Mouse (Mus musculus): ENCODE results near the gene Pla2g2d.

Pla2g2d gene

GRCm38 (mm10) chr4:138819101-138819500 lies 43.6 kb downstream of the Pla2g2d start:
- in situ Hi-C loops (cut with MboI; ENCODE audit: unreplicated experiment in 2 of 2), result loop anchor here in 1 of 2 experiments (25.0 kb wide), 1 partner anchor 1532 kb away; the partner anchor contains the start of gene Wnt4

- in situ Hi-C loops (cut with MboI; ENCODE audit: unreplicated experiment in 2 of 2), result loop anchor here in 1 of 2 experiments (25.0 kb wide), 1 partner anchor 1534 kb away; the partner anchor contains the start of gene Wnt4
Measured at GRCm38 (mm10) chr4:138821036-138821435, 45.5 kb downstream of the Pla2g2d start.

GRCm38 (mm10) chr4:138824161-138824560 lies 48.6 kb downstream of the Pla2g2d start:
- in situ Hi-C loops (cut with MboI; ENCODE audit: unreplicated experiment in 2 of 2), result loop anchor here in 1 of 2 experiments (25.0 kb wide), 1 partner anchor 1537 kb away; the partner anchor contains the start of gene Wnt4

- in situ Hi-C loops (cut with MboI; ENCODE audit: unreplicated experiment in 2 of 2), result loop anchor here in 1 of 2 experiments (25.0 kb wide), 1 partner anchor 1537 kb away; the partner anchor contains the start of gene Wnt4
Measured at GRCm38 (mm10) chr4:138824660-138825059, 49.1 kb downstream of the Pla2g2d start.

- in situ Hi-C loops (cut with MboI; ENCODE audit: unreplicated experiment in 2 of 2), result no loop called here
Measured at GRCm38 (mm10) chr4:138825751-138826567, 50.4 kb downstream of the Pla2g2d start.

GRCm38 (mm10) chr4:138827147-138827546 lies 51.6 kb downstream of the Pla2g2d start:
- in situ Hi-C loops (cut with MboI; ENCODE audit: unreplicated experiment in 2 of 2), result no loop called here
